Mouse (Mus musculus): ENCODE data around the gene Gm7075. TPM values are rescaled to one million over a fixed set of nuclear protein-coding genes. Genes with fewer than 3 reads are reported as not detected.

Gene Gm7075
- polyA plus RNA-seq, 1 experiment from 2014 or later, result not detected

DNA sequence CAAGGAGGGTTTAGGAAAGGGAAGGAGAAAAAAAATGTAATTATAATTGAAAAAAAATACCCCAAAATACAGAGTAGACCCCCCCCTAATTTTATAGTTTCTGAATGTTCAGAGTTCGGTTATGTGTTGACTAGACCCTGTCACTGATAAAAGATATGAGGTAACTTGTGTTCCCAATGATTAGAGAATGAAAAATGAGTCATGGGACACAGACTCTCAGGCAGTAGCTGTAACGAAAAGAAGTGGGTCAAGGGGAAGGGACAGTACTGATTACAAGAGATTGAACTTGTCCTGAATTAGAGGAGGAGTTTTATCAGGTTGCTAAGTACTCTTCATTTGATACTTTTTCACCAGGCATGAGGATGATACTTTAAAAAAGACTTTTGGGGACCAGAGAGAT is 11.3 kb upstream of the Gm7075 start:
- Histone ChIP-seq H3K4me3 (ENCODE audit: low read depth, low read length) (no peak overlapping the region), H3K27me3 (ENCODE audit: control insufficient read depth, insufficient read depth, low read depth, low read length) (no peaks in the 10 kb centered on the region), H3K4me2 (ENCODE audit: low read depth, low read length) (no peak overlapping the region), H3K4me1 (ENCODE audit: control insufficient read depth, low read depth, low read length) (peaks cover 10% of the 10 kb centered on the region), H3K9ac (ENCODE audit: low read depth, low read length) (no peak overlapping the region), H3K36me3 (ENCODE audit: control insufficient read depth, insufficient read depth) (no peaks in the 10 kb centered on the region), H3K9me3 (replicated peaks; ENCODE audit: control insufficient read depth, low read length) (no peaks in the 10 kb centered on the region), H3K27ac (ENCODE audit: low read length) (no peak overlapping the region)
- WGBS (ENCODE audit: insufficient replicate concordance), result 19% methylated on average over 2 of the region's 2 CpGs
- no peak for ATAC-seq (ENCODE audit: low read depth)

DNA sequence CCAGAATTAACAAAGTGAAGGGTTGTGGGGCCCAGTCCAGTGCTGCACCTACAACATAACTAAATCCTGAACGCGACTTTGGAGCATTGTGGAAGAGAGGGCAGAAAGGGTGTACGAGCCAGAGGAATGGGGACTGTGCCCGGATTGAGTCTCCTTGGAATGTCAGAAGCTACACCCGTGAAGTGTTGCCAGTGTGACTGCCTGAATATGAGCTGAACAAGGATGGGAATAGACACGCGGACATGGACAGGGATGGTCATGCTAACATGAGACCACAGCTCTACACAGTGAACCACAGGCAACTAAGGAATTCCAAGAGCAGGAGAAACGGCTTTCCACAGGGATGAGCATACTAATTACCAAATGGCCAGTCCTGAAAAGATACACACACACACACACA is 10.5 kb upstream of the Gm7075 start:
- Histone ChIP-seq H3K4me1 (ENCODE audit: control insufficient read depth, low read depth, low read length) (peaks cover 10% of the 10 kb centered on the region), H3K27me3 (ENCODE audit: control insufficient read depth, insufficient read depth, low read depth, low read length) (no peaks in the 10 kb centered on the region), H3K9ac (ENCODE audit: low read depth, low read length) (no peak overlapping the region), H3K9me3 (replicated peaks; ENCODE audit: control insufficient read depth, low read length) (no peaks in the 10 kb centered on the region), H3K4me3 (ENCODE audit: low read depth, low read length) (no peak overlapping the region), H3K27ac (ENCODE audit: low read length) (no peak overlapping the region), H3K36me3 (ENCODE audit: control insufficient read depth, insufficient read depth) (no peaks in the 10 kb centered on the region), H3K4me2 (ENCODE audit: low read depth, low read length) (no peak overlapping the region)
- WGBS (ENCODE audit: insufficient replicate concordance), result 78% methylated on average over 8 of the region's 8 CpGs
- no peak for ATAC-seq (ENCODE audit: low read depth)

DNA sequence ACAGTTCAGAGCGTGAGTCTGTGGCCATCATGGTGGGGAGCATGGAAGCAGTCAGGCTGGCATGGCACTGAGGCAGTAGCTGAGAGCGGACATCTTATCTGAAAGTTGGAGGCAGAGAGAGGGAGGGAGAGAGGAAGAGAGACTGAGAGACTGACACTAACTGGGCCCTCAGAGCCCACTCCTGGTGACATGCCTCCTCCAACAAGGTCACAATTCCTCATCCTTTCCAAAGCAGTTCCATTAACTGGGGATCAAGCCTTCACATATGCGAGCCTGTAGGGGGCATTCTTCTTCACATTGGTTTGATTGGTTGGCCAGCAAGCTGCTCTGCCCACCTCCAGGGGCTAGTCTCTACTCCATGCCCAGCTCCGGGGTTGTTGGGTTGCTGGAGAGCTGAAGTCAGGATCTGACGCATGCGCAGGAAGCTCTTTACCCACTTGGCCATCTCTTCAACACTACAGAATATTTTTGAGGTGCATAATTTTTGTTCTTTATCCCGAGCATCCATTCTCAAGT is 9.7 kb upstream of the Gm7075 start:
- Histone ChIP-seq H3K27ac (ENCODE audit: low read length) (no peak overlapping the region), H3K9me3 (replicated peaks; ENCODE audit: control insufficient read depth, low read length) (no peaks in the 10 kb centered on the region), H3K36me3 (ENCODE audit: control insufficient read depth, insufficient read depth) (no peaks in the 10 kb centered on the region), H3K4me3 (ENCODE audit: low read depth, low read length) (no peak overlapping the region), H3K27me3 (ENCODE audit: control insufficient read depth, insufficient read depth, low read depth, low read length) (no peaks in the 10 kb centered on the region), H3K4me2 (ENCODE audit: low read depth, low read length) (no peak overlapping the region), H3K4me1 (ENCODE audit: control insufficient read depth, low read depth, low read length) (peaks cover 10% of the 10 kb centered on the region), H3K9ac (ENCODE audit: low read depth, low read length) (no peak overlapping the region)
- ATAC-seq (ENCODE audit: low read depth), result no peak
- WGBS (ENCODE audit: insufficient replicate concordance), result 82% methylated on average over 7 of the region's 7 CpGs

DNA sequence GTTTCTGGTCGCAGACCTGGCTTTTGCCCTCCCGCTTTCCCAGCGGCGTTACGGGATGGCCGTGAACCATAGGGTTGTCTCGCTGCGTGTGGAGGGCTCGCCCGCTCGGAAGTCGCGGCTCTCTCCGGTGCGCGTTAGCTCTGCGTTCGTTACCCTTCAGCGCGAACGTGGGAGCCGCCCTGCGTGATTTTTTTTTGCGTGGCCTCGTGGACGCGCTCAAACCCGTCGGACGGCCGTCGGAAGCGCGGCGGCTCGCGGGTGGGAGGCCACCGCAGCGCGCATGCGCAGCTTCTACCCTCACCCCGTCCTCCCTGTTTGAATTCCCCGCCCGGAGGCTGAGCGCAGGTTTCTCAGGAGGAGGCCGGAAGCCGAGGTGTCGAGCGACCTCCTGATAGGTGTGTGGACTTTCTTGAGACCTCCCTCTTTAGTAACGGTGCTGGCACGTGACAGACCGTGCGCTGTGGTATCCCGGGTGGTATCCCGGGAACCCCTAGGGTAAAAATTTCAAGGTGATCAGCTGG is 8.3 kb upstream of the Gm7075 start, which contains the start of gene Ctnna3:
Gene Ctnna3, plus strand, starts transcription at position 314 of the 521 bp plus-strand sequence.
- Histone ChIP-seq H3K36me3 (ENCODE audit: control insufficient read depth, insufficient read depth) (no peaks in the 10 kb centered on the region), H3K4me1 (ENCODE audit: control insufficient read depth, low read depth, low read length) (peaks cover 10% of the 10 kb centered on the region), H3K4me3 (ENCODE audit: low read depth, low read length) (peak within 1 kb of the TSS; percentile 87), H3K9me3 (replicated peaks; ENCODE audit: control insufficient read depth, low read length) (no peaks in the 10 kb centered on the region), H3K4me2 (ENCODE audit: low read depth, low read length) (peak within 1 kb of the TSS; percentile 91), H3K9ac (ENCODE audit: low read depth, low read length) (peak within 1 kb of the TSS; percentile 72), H3K27ac (ENCODE audit: low read length) (peak within 1 kb of the TSS; percentile 82), H3K27me3 (ENCODE audit: control insufficient read depth, insufficient read depth, low read depth, low read length) (no peaks in the 10 kb centered on the region)
- WGBS (ENCODE audit: insufficient replicate concordance), result 0% methylated on average over 55 of the region's 55 CpGs
- ATAC-seq (ENCODE audit: low read depth), result peak; percentile 92

DNA sequence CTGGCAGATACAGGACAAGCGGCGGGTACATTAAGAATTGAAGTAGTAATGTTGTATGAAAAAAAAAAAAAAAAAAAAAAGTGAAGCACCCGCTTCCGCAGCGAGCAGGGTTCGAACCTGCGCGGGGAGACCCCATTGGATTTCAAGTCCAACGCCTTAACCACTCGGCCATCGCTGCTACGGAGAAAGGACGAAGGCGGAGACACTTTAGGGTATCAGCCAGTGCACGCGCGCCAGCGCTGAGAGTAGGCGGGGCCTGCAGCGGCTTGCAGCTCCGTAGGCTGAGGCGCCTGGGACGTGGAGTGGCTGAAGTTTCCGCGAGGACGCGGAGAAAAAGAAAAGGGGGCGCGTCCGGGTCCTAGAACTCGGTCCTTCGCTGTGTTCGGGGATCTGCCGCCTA is 7.8 kb upstream of the Gm7075 start:
- Histone ChIP-seq H3K4me1 (ENCODE audit: control insufficient read depth, low read depth, low read length) (peaks cover 10% of the 10 kb centered on the region), H3K27ac (ENCODE audit: low read length) (peak overlapping the region; percentile 82), H3K4me3 (ENCODE audit: low read depth, low read length) (peak overlapping the region; percentile 87), H3K27me3 (ENCODE audit: control insufficient read depth, insufficient read depth, low read depth, low read length) (no peaks in the 10 kb centered on the region), H3K9me3 (replicated peaks; ENCODE audit: control insufficient read depth, low read length) (no peaks in the 10 kb centered on the region), H3K9ac (ENCODE audit: low read depth, low read length) (peak overlapping the region; percentile 72), H3K4me2 (ENCODE audit: low read depth, low read length) (peak overlapping the region; percentile 91), H3K36me3 (ENCODE audit: control insufficient read depth, insufficient read depth) (no peaks in the 10 kb centered on the region)
- WGBS (ENCODE audit: insufficient replicate concordance), result under 1% methylated on average over 34 of the region's 34 CpGs
- peak; percentile 85 for ATAC-seq (ENCODE audit: low read depth)

DNA sequence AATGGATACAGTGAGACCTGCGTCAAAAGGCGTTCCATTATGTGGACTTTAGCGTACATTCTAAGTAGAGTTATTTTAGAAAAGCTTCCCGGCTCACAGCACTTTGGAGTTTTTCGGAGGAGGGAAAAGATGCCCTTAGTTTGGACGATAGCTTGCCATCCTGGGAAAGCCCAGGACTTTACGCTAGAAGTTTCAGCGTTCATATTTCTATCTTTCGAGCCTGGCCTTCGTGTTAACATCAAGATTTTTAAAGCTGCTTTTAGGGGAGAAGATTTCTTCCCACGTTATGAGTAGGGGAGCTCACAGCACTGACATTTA is 7.4 kb upstream of the Gm7075 start:
- no peak overlapping the region for H3K27ac ChIP-seq (ENCODE audit: low read length)
- peak overlapping the region; percentile 87 for H3K4me3 ChIP-seq (ENCODE audit: low read depth, low read length)
- WGBS (ENCODE audit: insufficient replicate concordance), result 3% methylated on average over 11 of the region's 11 CpGs
- H3K9ac ChIP-seq (ENCODE audit: low read depth, low read length), result peak overlapping the region; percentile 59
- H3K9me3 ChIP-seq (replicated peaks; ENCODE audit: control insufficient read depth, low read length), result no peaks in the 10 kb centered on the region
- no peak for ATAC-seq (ENCODE audit: low read depth)
- no peaks in the 10 kb centered on the region for H3K27me3 ChIP-seq (ENCODE audit: control insufficient read depth, insufficient read depth, low read depth, low read length)
- H3K4me2 ChIP-seq (ENCODE audit: low read depth, low read length), result peak overlapping the region; percentile 91
- no peaks in the 10 kb centered on the region for H3K36me3 ChIP-seq (ENCODE audit: control insufficient read depth, insufficient read depth)
- peaks cover 10% of the 10 kb centered on the region for H3K4me1 ChIP-seq (ENCODE audit: control insufficient read depth, low read depth, low read length)

DNA sequence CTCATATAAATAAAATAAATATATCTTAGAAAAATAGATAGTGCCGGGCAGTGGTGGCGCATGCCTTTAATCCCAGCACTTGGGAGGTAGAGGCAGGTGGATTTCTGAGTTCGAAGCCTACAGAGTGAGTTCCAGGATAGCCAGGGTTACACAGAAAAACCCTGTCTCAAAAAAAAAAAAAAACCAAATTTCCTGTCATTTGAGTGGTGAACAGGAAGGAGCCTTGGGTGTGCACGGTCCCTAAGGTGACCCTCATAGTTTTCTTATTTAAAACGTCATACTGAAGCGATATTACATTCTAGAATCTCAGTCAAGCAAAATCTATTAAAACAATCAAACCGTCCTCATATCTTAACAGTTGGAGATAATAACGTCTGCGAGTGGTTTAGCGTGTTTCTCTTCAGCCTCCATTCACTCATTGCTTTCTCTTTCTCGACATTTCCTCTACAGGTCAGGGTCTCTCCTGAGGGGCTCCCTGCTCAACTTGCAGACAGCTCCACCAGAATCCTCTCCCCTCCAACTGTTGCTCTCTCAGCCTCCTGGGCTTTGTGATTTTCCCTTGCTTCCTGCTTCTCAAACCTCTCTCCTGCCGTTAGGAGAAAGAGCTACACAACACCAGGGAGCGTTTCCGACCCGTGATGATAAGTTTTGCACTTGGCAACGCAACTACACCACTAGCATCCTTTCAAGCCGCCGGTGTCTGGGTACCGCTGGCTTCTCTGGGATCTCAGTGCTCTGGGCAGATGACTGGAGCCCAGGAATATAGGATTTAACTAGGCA is 6.8 kb upstream of the Gm7075 start:
- Histone ChIP-seq H3K9ac (ENCODE audit: low read depth, low read length) (peak overlapping the region; percentile 59), H3K9me3 (replicated peaks; ENCODE audit: control insufficient read depth, low read length) (no peaks in the 10 kb centered on the region), H3K4me1 (ENCODE audit: control insufficient read depth, low read depth, low read length) (peaks cover 16% of the 10 kb centered on the region), H3K36me3 (ENCODE audit: control insufficient read depth, insufficient read depth) (no peaks in the 10 kb centered on the region), H3K4me3 (ENCODE audit: low read depth, low read length) (peak overlapping the region; percentile 87), H3K27me3 (ENCODE audit: control insufficient read depth, insufficient read depth, low read depth, low read length) (no peaks in the 10 kb centered on the region), H3K4me2 (ENCODE audit: low read depth, low read length) (peak overlapping the region; percentile 91), H3K27ac (ENCODE audit: low read length) (no peak overlapping the region)
- 13% methylated on average over 19 of the region's 19 CpGs for WGBS (ENCODE audit: insufficient replicate concordance)
- ATAC-seq (ENCODE audit: low read depth), result no peak

DNA sequence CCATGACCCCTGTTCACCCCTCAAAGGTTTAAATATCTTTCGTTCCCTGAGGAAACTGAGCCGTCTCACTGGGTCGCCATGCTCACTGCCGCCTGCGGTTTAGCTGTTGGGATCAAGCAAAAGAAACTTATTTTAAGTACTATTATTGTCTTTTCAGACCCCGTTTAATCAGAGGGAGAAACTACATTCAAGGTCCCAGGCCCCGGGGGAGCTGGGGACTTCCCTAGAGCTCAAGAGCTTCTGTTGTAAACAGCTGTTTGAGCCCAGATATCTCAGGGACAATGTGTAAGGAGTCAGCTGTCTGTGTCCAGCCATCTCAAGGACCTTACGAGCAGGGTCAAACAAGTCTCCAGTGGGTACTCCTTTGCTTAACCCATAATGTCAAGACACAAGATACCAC is 5.6 kb upstream of the Gm7075 start:
- WGBS (ENCODE audit: insufficient replicate concordance), result 75% methylated on average over 8 of the region's 8 CpGs
- Histone ChIP-seq H3K4me2 (ENCODE audit: low read depth, low read length) (no peak overlapping the region), H3K27ac (ENCODE audit: low read length) (no peak overlapping the region), H3K4me3 (ENCODE audit: low read depth, low read length) (no peak overlapping the region), H3K36me3 (ENCODE audit: control insufficient read depth, insufficient read depth) (no peaks in the 10 kb centered on the region), H3K9me3 (replicated peaks; ENCODE audit: control insufficient read depth, low read length) (no peaks in the 10 kb centered on the region), H3K27me3 (ENCODE audit: control insufficient read depth, insufficient read depth, low read depth, low read length) (no peaks in the 10 kb centered on the region), H3K9ac (ENCODE audit: low read depth, low read length) (no peak overlapping the region), H3K4me1 (ENCODE audit: control insufficient read depth, low read depth, low read length) (peaks cover 19% of the 10 kb centered on the region)
- ATAC-seq (ENCODE audit: low read depth), result no peak

DNA sequence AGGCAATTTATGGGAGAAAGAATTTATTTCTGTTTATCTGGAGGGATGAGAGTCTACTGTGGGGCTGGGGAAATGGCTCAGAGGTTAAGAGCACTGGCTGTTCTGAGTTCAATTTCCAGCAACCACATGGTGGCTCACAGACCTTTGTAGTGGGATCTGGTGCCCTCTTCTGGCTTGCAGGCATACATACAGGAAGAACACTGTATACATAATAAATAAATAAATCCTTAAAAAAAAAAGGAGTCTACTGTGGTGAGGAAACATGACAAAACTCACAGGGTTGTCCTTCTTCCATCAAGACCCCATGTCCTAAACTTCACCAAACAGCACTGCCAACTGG is 2.9 kb upstream of the Gm7075 start:
- Histone ChIP-seq H3K4me3 (ENCODE audit: low read depth, low read length) (no peak overlapping the region), H3K27ac (ENCODE audit: low read length) (no peak overlapping the region), H3K36me3 (ENCODE audit: control insufficient read depth, insufficient read depth) (no peaks in the 10 kb centered on the region), H3K9ac (ENCODE audit: low read depth, low read length) (no peak overlapping the region), H3K4me2 (ENCODE audit: low read depth, low read length) (no peak overlapping the region), H3K4me1 (ENCODE audit: control insufficient read depth, low read depth, low read length) (peaks cover 16% of the 10 kb centered on the region), H3K9me3 (replicated peaks; ENCODE audit: control insufficient read depth, low read length) (no peaks in the 10 kb centered on the region), H3K27me3 (ENCODE audit: control insufficient read depth, insufficient read depth, low read depth, low read length) (no peaks in the 10 kb centered on the region)
- no peak for ATAC-seq (ENCODE audit: low read depth)

Data from liver, embryonic 16.5 days (tissue).